Mouse (Mus musculus) embryonic facial prominence, embryonic 11.5 days (tissue): Measurements from ENCODE around the gene Il2. TPM values are rescaled to one million over a fixed set of nuclear protein-coding genes. Genes with fewer than 3 reads are reported as not detected.

Source experiments
- polyA plus RNA-seq: library from polyadenylated mRNA; unstranded; fragments of >200 nt; fragmentation: Nextera tagmentation; extraction: Ambion mirVana; gene quantifications from 2 replicates; pipeline ENCODE4 v1.2.1, GENCODE M21; 2014

Il2 gene
- polyA plus RNA-seq, 1 experiment from 2014 or later: 0.72 TPM

Other genes with a start within 250 kb of the Il2 start
- gene Adad1, start 62.4 kb downstream of the Il2 start, polyA plus RNA-seq: 0.27 and 0.89 TPM in 2 replicates
- not detected in 2 replicates for gene Il21, start 106.7 kb upstream of the Il2 start, polyA plus RNA-seq
- gene Bbs12, start 186.6 kb upstream of the Il2 start, polyA plus RNA-seq: 10.7 and 11.6 TPM in 2 replicates
- 1.8 and 2.2 TPM in 2 replicates for gene Cetn4, start 186.7 kb upstream of the Il2 start, polyA plus RNA-seq
- 1.3 and 1.6 TPM in 2 replicates for gene Fgf2, start 222.4 kb upstream of the Il2 start, polyA plus RNA-seq